In genomic region chr4:155981436-155982082, GRCm38 (mm10) we compare ENCODE assay signal across 23 mouse cellular contexts. TPM values are rescaled to one million over a fixed set of nuclear protein-coding genes. Genes with fewer than 3 reads are reported as not detected.
"Had no signal": no experiment of that assay in that cellular context is flagged by ENCODE, and none has a peak within 500 bp of the region (broad histone marks: within the 10 kb centered on the region; RNA-seq: fewer than 3 reads in every experiment).

No protein-coding gene starts in this region.

- H3K9ac ChIP-seq: liver, embryonic 15.5 days; lung, embryonic 14.5 days; midbrain, embryonic 12.5 days; neural tube, embryonic 13.5 days; neural tube, embryonic 15.5 days; stomach, embryonic 15.5 days had no signal

- ATAC-seq: midbrain, embryonic 16.5 days had no signal

- H3K27me3 ChIP-seq: midbrain, embryonic 12.5 days; neural tube, embryonic 13.5 days; neural tube, embryonic 15.5 days; stomach, embryonic 15.5 days had no signal

- H3K36me3 ChIP-seq: liver, embryonic 15.5 days; midbrain, embryonic 10.5 days; midbrain, embryonic 12.5 days; neural tube, embryonic 13.5 days; neural tube, embryonic 15.5 days; stomach, embryonic 15.5 days had no signal

- H3K4me2 ChIP-seq: liver, embryonic 15.5 days; lung, embryonic 14.5 days; midbrain, embryonic 12.5 days; neural tube, embryonic 13.5 days; neural tube, embryonic 15.5 days; stomach, embryonic 15.5 days had no signal

- H3K27ac ChIP-seq: liver, embryonic 15.5 days; midbrain, embryonic 10.5 days; midbrain, embryonic 12.5 days; neural tube, embryonic 13.5 days; neural tube, embryonic 15.5 days; stomach, embryonic 15.5 days; stomach, postnatal 0 days had no signal

- H3K4me1 ChIP-seq: megakaryocyte, embryonic 14.5 days; neural tube, embryonic 15.5 days; stomach, embryonic 15.5 days had no signal

- H3K9me3 ChIP-seq: liver, embryonic 15.5 days; megakaryocyte, embryonic 14.5 days; midbrain, embryonic 12.5 days; neural tube, embryonic 15.5 days; stomach, embryonic 15.5 days had no signal

- H3K4me3 ChIP-seq: liver, embryonic 15.5 days; megakaryocyte, embryonic 14.5 days; midbrain, embryonic 10.5 days; midbrain, embryonic 12.5 days; myocyte; neural tube, embryonic 13.5 days; neural tube, embryonic 15.5 days; stomach, embryonic 15.5 days had no signal

- DNase-seq: lung, adult 18-20 months; lung, embryonic 14.5 days; lung, postnatal 10 days; lung, postnatal 4 days; midbrain, embryonic 14.5 days; retina, postnatal 1 day; right cerebral cortex, adult 18-20 months; right cerebral cortex, postnatal 25 days; right cerebral cortex, postnatal 4 days; spleen, adult 18-20 months; thymus, adult 2 months; thymus, postnatal 25 days; thymus, postnatal 4 days had no signal

RNA-seq across cellular contexts. Expression of gene Tnfrsf4, which starts 32.1 kb away (rescaled TPM):
- polyA plus RNA-seq: midbrain, embryonic 16.5 days had no signal
